ENCODE assay signal across 11 mouse cellular contexts in genomic region chr13:105002831-105003157, GRCm38 (mm10).
"Had no signal": no experiment of that assay in that cellular context is flagged by ENCODE, and none has a peak within 500 bp of the region (broad histone marks: within the 10 kb centered on the region; RNA-seq: fewer than 3 reads in every experiment).

No protein-coding gene starts in this region.

- DNase-seq: kidney, adult 9 months; kidney, postnatal 36 days; lung, embryonic 14.5 days; lung, postnatal 10 days; lung, postnatal 4 days; thymus, postnatal 4 days had no signal

- H3K36me3 ChIP-seq: limb, embryonic 15.5 days; liver, embryonic 12.5 days; midbrain, embryonic 10.5 days had no signal

- H3K4me1 ChIP-seq: limb, embryonic 15.5 days; liver, embryonic 12.5 days had no signal

- H3K9me3 ChIP-seq: limb, embryonic 15.5 days; liver, embryonic 12.5 days; midbrain, embryonic 10.5 days had no signal

- H3K27ac ChIP-seq: kidney, postnatal 0 days; limb, embryonic 15.5 days; liver, embryonic 12.5 days; midbrain, embryonic 10.5 days; stomach, postnatal 0 days had no signal

- H3K4me2 ChIP-seq: limb, embryonic 15.5 days; liver, embryonic 12.5 days; lung, embryonic 14.5 days had no signal

- H3K27me3 ChIP-seq: limb, embryonic 15.5 days; liver, embryonic 12.5 days had no signal

- H3K4me3 ChIP-seq: limb, embryonic 15.5 days; liver, embryonic 12.5 days; midbrain, embryonic 10.5 days had no signal

- H3K9ac ChIP-seq: limb, embryonic 15.5 days; liver, embryonic 12.5 days; lung, embryonic 14.5 days had no signal

- ATAC-seq: liver, embryonic 12.5 days had no signal
